Mouse (Mus musculus) liver, embryonic 11.5 days (tissue): Measurements from ENCODE around the gene Mesd. TPM values are rescaled to one million over a fixed set of nuclear protein-coding genes. Genes with fewer than 3 reads are reported as not detected.

Source experiments
- ATAC-seq: fragments of 200-750 bp; cut with Nextera tagmentation; replicated peaks from 2 replicates; pipeline ENCODE4 v1.8.0; 2017; ENCODE audit warnings: moderate number of reproducible peaks, mild to moderate bottlenecking, moderate TSS enrichment, moderate library complexity; ENCODE audit not compliant: low FRiP score
- DNase-seq: peaks from one replicate; pipeline ENCODE4 v3.0.0-alpha.2; 2017; ENCODE audit warnings: low spot score
- H3K27ac ChIP-seq: fragments of 300-500 bp; sonication (generic); 2 replicates; pipeline ENCODE4 v1.5.1; 2014; ENCODE audit warnings: mild to moderate bottlenecking, low read depth, low read length, control low read depth
- H3K27me3 ChIP-seq: fragments of 300-500 bp; sonication (generic); replicated peaks from 2 replicates; pipeline ENCODE4 v1.6.1; 2014; ENCODE audit warnings: low read length, mixed read lengths; ENCODE audit not compliant: control insufficient read depth, insufficient read depth
- H3K36me3 ChIP-seq: fragments of 300-500 bp; sonication (generic); 2 replicates; pipeline ENCODE4 v1.6.1; 2014; ENCODE audit warnings: mild to moderate bottlenecking, low read length, moderate library complexity, mixed read lengths; ENCODE audit not compliant: control insufficient read depth, insufficient read depth
- H3K4me1 ChIP-seq: fragments of 300-500 bp; sonication (generic); replicated peaks from 2 replicates; pipeline ENCODE4 v1.6.1; 2014; ENCODE audit warnings: low read length, mixed read lengths; ENCODE audit not compliant: control insufficient read depth, insufficient read depth
- H3K4me2 ChIP-seq: fragments of 300-500 bp; sonication (generic); 2 replicates; pipeline ENCODE4 v1.6.1; 2014; ENCODE audit warnings: mild to moderate bottlenecking, control low read depth, moderate library complexity
- H3K4me3 ChIP-seq: fragments of 300-500 bp; sonication (generic); 2 replicates; pipeline ENCODE4 v1.5.1; 2014; ENCODE audit warnings: low read depth, low read length, control low read depth
- H3K9ac ChIP-seq: fragments of 300-500 bp; sonication (generic); 2 replicates; pipeline ENCODE4 v1.6.1; 2014; ENCODE audit warnings: low read depth, low read length, control low read depth
- H3K9me3 ChIP-seq: fragments of 300-500 bp; sonication (generic); 2 replicates; pipeline ENCODE4 v1.6.1; 2016; ENCODE audit warnings: low read length, inconsistent platforms, mixed read lengths; ENCODE audit not compliant: control insufficient read depth
- WGBS: fragments of 180-500 bp; shearing (Covaris S2); extraction: QIAGEN DNeasy Blood & Tissue Kit; methylation state at CpG from one replicate; pipeline ENCODE4 v1.1.7; 2014; 5-methylcytosine and 5-hydroxymethylcytosine counted together
- polyA plus RNA-seq: library from polyadenylated mRNA; unstranded; fragments of >200 nt; fragmentation: Nextera tagmentation; extraction: Ambion mirVana; gene quantifications from 2 replicates; pipeline ENCODE4 v1.2.1, GENCODE M21; 2014

The Mesd gene
- polyA plus RNA-seq, 1 experiment from 2014 or later = 92.6 TPM

- H3K9me3 ChIP-seq = no peaks in the 10 kb centered on the region
- H3K27me3 ChIP-seq = no peaks in the 10 kb centered on the region
- H3K4me2 ChIP-seq = no peak overlapping the region
- DNase-seq (no peak), ATAC-seq (no peak)
- 42% methylated on average over 5 of the region's 5 CpGs for WGBS
- H3K9ac ChIP-seq = no peak overlapping the region
- no peaks in the 10 kb centered on the region for H3K36me3 ChIP-seq
- no peak overlapping the region for H3K27ac ChIP-seq
- H3K4me1 ChIP-seq = no peaks in the 10 kb centered on the region; the same call in 1 of the 2 replicates
- no peak overlapping the region for H3K4me3 ChIP-seq
These were observed 31.6 kb upstream of the Mesd start for GRCm38 (mm10) chr7:83852381-83853380.

- Histone ChIP-seq H3K27ac (no peak overlapping the region), H3K36me3 (no peaks in the 10 kb centered on the region), H3K4me2 (no peak overlapping the region), H3K27me3 (no peaks in the 10 kb centered on the region), H3K9ac (no peak overlapping the region), H3K4me1 (no peaks in the 10 kb centered on the region), H3K4me3 (no peak overlapping the region), H3K9me3 (no peaks in the 10 kb centered on the region)
- WGBS = 84% methylated on average over 1 of the region's 1 CpGs
- ATAC-seq = no peak
- no peak for DNase-seq
These were observed 29.1 kb upstream of the Mesd start for GRCm38 (mm10) chr7:83855203-83855602.

DNA sequence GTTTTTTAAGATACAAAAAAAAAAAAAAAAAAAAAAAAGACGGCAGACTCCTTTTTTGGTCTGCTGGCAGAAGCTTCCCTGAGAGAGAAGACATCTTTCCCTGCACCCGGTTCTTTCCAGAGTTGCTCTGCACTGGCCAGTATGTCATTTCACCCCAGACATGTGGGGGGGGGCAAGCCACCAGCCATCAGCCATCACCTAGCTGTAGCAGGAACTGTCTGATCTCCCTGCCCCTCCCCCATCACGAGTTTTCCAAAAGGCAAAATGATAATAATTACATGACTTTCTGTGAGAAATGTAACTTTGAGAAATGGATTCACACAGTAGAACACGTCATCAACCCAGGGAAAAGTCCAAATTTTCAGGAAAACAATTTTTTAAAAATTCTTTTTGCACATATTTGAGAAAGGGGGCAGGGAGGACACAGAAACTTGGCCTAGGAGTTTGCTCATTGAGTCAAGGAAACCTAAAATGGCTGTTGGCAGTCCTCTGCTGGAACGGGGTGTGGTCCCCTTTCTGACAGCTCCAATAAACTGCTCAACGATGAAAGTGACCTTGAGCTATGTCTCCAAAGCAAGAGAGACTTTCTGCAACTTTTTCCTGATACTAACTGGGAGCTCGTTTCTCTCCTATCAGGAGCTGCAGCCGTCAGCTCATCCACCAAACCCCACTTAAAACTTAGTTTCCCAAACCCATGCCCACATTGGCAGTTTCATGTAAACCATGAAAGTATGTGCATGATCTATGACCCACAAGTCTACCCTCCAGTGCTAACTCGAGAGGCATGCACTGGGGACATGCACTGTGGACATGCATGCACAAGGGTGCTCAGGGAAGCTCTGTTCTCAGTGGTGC lies 27.7 kb upstream of the Mesd start:
- Histone ChIP-seq H3K4me3 (no peak overlapping the region), H3K4me1 (no peaks in the 10 kb centered on the region), H3K9me3 (no peaks in the 10 kb centered on the region), H3K27me3 (no peaks in the 10 kb centered on the region), H3K4me2 (no peak overlapping the region), H3K27ac (no peak overlapping the region), H3K36me3 (no peaks in the 10 kb centered on the region), H3K9ac (no peak overlapping the region)
- DNase-seq (no peak), ATAC-seq (no peak)
- 69% methylated on average over 9 of the region's 9 CpGs for WGBS

DNA sequence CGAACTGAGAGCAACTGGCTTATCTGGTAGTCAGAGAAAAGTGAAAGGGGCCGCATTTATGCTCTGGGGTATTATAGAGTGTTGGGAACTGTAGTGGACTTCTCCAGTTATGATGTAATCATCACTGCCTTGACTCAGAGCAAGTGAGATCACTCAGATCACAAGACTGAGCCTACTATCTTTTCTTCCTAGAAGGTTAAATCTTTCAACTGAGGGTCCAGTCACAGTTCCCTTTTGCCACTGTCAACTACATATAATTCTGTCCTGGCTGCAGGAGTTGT lies 27.1 kb upstream of the Mesd start:
- Histone ChIP-seq H3K4me3 (no peak overlapping the region), H3K9ac (no peak overlapping the region), H3K27ac (no peak overlapping the region), H3K36me3 (no peaks in the 10 kb centered on the region), H3K4me2 (no peak overlapping the region), H3K9me3 (no peaks in the 10 kb centered on the region), H3K4me1 (no peaks in the 10 kb centered on the region), H3K27me3 (no peaks in the 10 kb centered on the region)
- DNase-seq = no peak
- no peak for ATAC-seq
- 65% methylated on average over 2 of the region's 2 CpGs for WGBS

GRCm38 (mm10) chr7:83857921-83858320 lies 26.3 kb upstream of the Mesd start:
- Histone ChIP-seq H3K4me1 (no peaks in the 10 kb centered on the region), H3K36me3 (no peaks in the 10 kb centered on the region), H3K27ac (no peak overlapping the region), H3K9ac (no peak overlapping the region), H3K27me3 (no peaks in the 10 kb centered on the region), H3K4me3 (no peak overlapping the region), H3K9me3 (no peaks in the 10 kb centered on the region), H3K4me2 (no peak overlapping the region)
- ATAC-seq = no peak
- no peak for DNase-seq
- WGBS = 81% methylated on average over 3 of the region's 3 CpGs

DNA sequence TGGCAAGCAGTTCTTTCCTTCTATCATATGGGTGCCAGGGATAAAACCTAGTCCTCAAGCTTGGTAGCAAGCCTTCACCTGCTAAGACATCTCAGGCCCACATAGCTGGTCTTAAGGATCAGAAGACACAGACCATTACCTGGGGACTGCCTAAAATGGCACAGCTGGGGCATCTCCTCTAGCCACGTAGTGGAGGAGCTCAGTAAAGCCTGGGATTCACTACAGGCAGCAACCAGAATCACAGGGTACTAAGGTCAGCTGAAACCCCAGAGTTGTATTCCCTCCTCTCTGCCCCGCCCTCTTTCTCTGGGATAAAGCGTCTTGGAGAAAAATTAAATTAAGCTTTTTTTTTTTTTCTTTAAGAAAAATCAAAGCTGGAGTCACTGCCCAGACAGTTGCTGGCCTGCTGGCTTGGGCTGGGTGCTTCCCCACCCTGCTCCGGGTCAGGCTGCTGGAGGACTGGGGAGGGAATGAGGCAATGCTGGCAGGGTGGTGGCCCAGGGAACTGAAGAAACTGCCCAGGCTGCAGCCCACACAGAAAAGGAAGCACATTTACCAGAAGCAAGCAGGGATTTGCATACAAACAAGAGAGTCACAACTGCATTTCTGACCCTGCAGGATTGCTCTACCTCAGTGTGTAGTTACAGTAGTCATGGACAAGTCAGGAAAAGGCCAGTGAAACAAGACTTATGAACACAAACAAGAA lies 24.7 kb upstream of the Mesd start:
- H3K27me3 ChIP-seq = no peaks in the 10 kb centered on the region
- no peaks in the 10 kb centered on the region for H3K9me3 ChIP-seq
- DNase-seq = no peak
- 58% methylated on average over 4 of the region's 4 CpGs for WGBS
- H3K9ac ChIP-seq = no peak overlapping the region
- H3K4me3 ChIP-seq = no peak overlapping the region
- H3K36me3 ChIP-seq = no peaks in the 10 kb centered on the region
- no peak overlapping the region for H3K27ac ChIP-seq
- H3K4me1 ChIP-seq = no peaks in the 10 kb centered on the region
- no peak overlapping the region for H3K4me2 ChIP-seq
- ATAC-seq = no peak

DNA sequence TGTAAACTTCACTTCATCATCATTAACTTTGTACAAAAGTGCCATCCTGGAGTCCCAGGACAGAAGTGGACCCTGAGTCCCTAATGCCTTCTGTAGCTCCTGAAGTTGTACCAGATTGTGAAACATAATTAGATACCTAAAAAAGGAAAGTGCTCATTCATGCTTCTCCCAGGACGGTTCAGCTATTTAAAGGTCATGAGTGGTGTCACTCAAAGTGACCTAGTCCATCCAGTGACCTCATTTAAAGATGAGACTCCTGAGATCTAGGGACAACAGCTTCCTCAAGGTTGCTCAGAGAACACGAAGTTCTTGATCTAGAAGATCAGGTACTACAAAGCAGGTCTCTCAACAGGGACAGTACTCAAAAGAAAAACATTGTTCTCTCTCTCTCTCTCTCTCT lies 20.7 kb upstream of the Mesd start:
- H3K9me3 ChIP-seq = no peaks in the 10 kb centered on the region
- H3K36me3 ChIP-seq = no peaks in the 10 kb centered on the region
- no peaks in the 10 kb centered on the region for H3K27me3 ChIP-seq
- H3K9ac ChIP-seq = no peak overlapping the region
- H3K27ac ChIP-seq = no peak overlapping the region
- no peaks in the 10 kb centered on the region for H3K4me1 ChIP-seq
- no peak for ATAC-seq
- no peak for DNase-seq
- WGBS = 41% methylated on average over 2 of the region's 2 CpGs
- no peak overlapping the region for H3K4me2 ChIP-seq
- H3K4me3 ChIP-seq = no peak overlapping the region

DNA sequence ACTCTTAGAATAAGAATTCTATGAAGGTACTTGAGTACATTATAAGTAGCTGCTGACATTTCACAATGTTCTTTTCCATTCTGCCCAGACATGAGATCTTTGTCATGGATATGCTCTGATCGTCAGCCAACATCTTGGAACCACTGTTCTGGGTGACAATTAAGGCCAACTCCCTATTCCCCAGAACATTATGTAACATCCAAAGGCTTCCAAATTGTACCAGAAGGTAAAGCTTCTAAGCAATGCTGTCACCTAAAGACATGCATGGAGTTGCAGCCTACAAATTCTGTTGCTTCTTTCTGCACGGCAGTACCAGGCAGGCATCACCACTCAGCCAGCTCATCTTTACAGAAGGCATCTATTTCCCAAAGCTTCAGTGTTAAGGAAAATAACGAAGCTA lies 16.1 kb upstream of the Mesd start:
- Histone ChIP-seq H3K27me3 (no peaks in the 10 kb centered on the region), H3K4me1 (no peaks in the 10 kb centered on the region), H3K9ac (no peak overlapping the region), H3K9me3 (no peaks in the 10 kb centered on the region), H3K4me3 (no peak overlapping the region), H3K27ac (no peak overlapping the region), H3K36me3 (no peaks in the 10 kb centered on the region), H3K4me2 (no peak overlapping the region)
- 80% methylated on average over 3 of the region's 3 CpGs for WGBS
- DNase-seq (no peak), ATAC-seq (no peak)
